Mouse (Mus musculus) ovary, adult 2 months (tissue): Measurements from ENCODE around the gene Drc1. TPM values are rescaled to one million over a fixed set of nuclear protein-coding genes. Genes with fewer than 3 reads are reported as not detected.

Source experiments
- polyA plus RNA-seq: library from polyadenylated mRNA; depleted of rRNA; stranded (reverse); fragments of >200 nt; gene quantifications from 2 replicates; pipeline ENCODE4 v1.2.3, GENCODE M21; 2012; rRNA removed

Gene Drc1
- polyA plus RNA-seq, result 0.79 and 1.8 TPM in 2 replicates

GRCm38 (mm10) chr5:30281291-30281732 is at the start of gene Drc1:
Gene Drc1 (plus strand): TSS chr5:30281388.

GRCm38 (mm10) chr5:30232271-30232971 is 48.8 kb upstream of the Drc1 start, which contains the start of gene Selenoi:
Gene Selenoi (plus strand): TSS chr5:30232581.

Other genes with a start within 250 kb of the Drc1 start
- 47.8 and 64.1 TPM in 2 replicates for gene Tyms, start 207.8 kb upstream of the Drc1 start, polyA plus RNA-seq
- gene Garem2, start 176.2 kb upstream of the Drc1 start, polyA plus RNA-seq, result 1.0 and 1.5 TPM in 2 replicates
- gene 3110082J24Rik, start 175.3 kb upstream of the Drc1 start, polyA plus RNA-seq, result not detected in 2 replicates
- 72.5 and 79.0 TPM in 2 replicates for gene Hadha, start 126.2 kb upstream of the Drc1 start, polyA plus RNA-seq
- gene Hadhb, start 126.1 kb upstream of the Drc1 start, polyA plus RNA-seq, result 83.2 and 131 TPM in 2 replicates
- 0.08 and 0.10 TPM in 2 replicates for gene Adgrf3, start 75.7 kb upstream of the Drc1 start, polyA plus RNA-seq
- 28.6 and 29.5 TPM in 2 replicates for gene Selenoi, start 48.8 kb upstream of the Drc1 start, polyA plus RNA-seq
- 2.5 and 2.6 TPM in 2 replicates for gene Otof, start 180.5 kb downstream of the Drc1 start, polyA plus RNA-seq
- gene 1700001C02Rik, start 184.7 kb downstream of the Drc1 start, polyA plus RNA-seq, result 22.9 and 33.7 TPM in 2 replicates